Mouse (Mus musculus): ENCODE data around the gene Mr1.

DNA sequence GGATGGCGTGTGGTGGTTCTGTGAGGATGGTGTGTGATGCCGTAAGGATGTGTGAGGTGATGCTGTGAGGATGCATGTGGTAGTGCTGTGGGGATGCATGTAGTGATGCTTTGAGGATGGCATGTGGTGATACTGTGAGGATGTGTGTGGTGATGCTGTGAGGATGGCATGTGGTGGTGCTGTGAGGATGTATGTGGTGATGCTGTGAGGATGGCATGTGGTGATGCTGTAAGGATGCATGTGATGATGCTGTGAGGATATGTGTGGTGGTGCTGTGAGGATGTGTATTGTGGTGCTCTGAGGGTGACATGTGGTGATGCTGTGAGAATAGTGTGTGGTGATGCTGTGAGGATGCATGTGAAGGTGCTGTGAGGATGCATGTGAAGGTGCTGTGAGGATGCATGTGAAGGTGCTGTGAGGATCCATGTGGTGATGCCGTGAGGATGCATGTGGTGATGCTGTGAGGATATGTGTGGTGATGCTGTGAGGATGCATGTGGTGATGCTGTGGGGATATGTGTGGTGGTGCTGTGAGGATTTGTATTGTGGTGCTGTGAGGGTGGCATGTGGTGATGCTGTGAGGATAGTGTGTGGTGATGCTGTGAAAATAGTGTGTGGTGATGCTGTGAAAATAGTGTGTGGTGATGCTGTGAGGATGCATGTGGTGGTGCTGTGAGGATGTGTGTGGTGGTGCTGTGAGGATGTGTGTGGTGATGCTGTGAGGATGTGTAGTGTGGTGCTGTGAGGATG lies 26.5 kb upstream of the Mr1 start:
- TF ChIP-seq POLR2A (IDR thresholded peaks at IDR 0.05; ENCODE audit: control insufficient read depth, low read depth, low read length) (no peak), CTCF (IDR thresholded peaks at IDR 0.05; ENCODE audit: control insufficient read depth, insufficient read depth, insufficient replicate concordance, low read depth, low read length) (no peak; the same call in 1 of the 2 replicates)
